In the genomic region with DNA sequence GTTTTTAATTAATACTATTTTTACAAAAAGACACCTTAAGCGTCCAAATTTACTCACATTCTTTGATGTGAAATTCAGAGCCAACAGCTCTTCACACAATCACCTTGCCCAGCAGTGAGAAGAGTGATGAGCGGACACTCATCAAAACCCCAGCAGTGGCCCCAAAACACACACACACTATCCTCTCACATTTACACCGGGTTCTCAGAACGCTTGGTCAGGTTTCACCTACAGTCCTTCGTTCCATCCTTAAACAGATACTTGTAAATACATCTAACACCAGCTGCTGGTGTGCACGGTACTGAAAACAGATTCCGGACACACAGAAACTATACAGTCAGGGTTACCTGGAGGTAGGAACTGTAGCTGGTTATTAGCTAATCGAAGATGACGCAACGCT, we compare ENCODE assay signal across 11 mouse cellular contexts.
"Had no signal": no experiment of that assay in that cellular context is flagged by ENCODE, and none has a peak within 500 bp of the region (broad histone marks: within the 10 kb centered on the region; RNA-seq: fewer than 3 reads in every experiment).

No protein-coding gene starts in this region.

- H3K36me3 ChIP-seq: midbrain, embryonic 13.5 days; neural tube, embryonic 13.5 days; stomach, embryonic 15.5 days had no signal

- H3K4me3 ChIP-seq: midbrain, embryonic 13.5 days; neural tube, embryonic 13.5 days; stomach, embryonic 15.5 days had no signal

- H3K9me3 ChIP-seq: midbrain, embryonic 13.5 days; neural tube, embryonic 13.5 days; stomach, embryonic 15.5 days had no signal

- H3K27me3 ChIP-seq: midbrain, embryonic 13.5 days; neural tube, embryonic 13.5 days; stomach, embryonic 15.5 days had no signal

- ATAC-seq: intestine, embryonic 16.5 days; midbrain, embryonic 13.5 days had no signal

- H3K4me1 ChIP-seq: stomach, embryonic 15.5 days had no signal

- H3K4me2 ChIP-seq: midbrain, embryonic 13.5 days; neural tube, embryonic 13.5 days; stomach, embryonic 15.5 days had no signal

- DNase-seq: kidney, postnatal 10 days; left cerebral cortex, postnatal 4 days; lung, adult 18-20 months; retina, postnatal 1 day; thymus, adult 2 months; thymus, postnatal 25 days had no signal

- H3K27ac ChIP-seq: liver, embryonic 14.5 days; midbrain, embryonic 13.5 days; neural tube, embryonic 13.5 days; stomach, embryonic 15.5 days had no signal

- H3K9ac ChIP-seq: liver, embryonic 14.5 days; midbrain, embryonic 13.5 days; neural tube, embryonic 13.5 days; stomach, embryonic 15.5 days had no signal
